Comparison of ENCODE assay signal across 8 mouse cellular contexts in the genomic region with DNA sequence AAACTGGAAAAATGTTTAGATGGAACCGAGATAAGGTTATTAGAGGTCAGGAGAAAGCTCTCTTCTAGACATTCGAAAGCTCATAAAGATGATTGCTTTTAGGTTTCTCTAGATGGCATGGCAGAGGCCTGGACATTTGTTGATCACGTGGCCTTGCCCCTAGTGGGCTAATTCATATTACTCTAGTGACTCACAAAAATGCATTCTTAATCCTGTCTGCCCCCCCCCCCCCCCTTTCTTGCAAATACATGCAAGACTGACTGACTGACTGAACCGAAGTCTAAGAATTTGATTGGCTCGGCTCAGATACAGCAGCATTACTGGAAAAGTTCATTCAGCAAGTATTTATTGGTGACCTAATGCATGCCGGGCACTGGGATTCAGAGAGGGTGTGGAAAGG. TPM values are rescaled to one million over a fixed set of nuclear protein-coding genes. Genes with fewer than 3 reads are reported as not detected.
DNase-seq lines count a peak whose midpoint lies in the region; TF ChIP-seq lines count a peak whose summit lies in the region.

No protein-coding gene starts in this region.

- no peak for TF ChIP-seq CTCF in ES-Bruce4 (IDR thresholded peaks at IDR 0.05; ENCODE audit: low read depth, low read length)

- no peaks in the 10 kb centered on the region for H3K36me3 ChIP-seq in ES-Bruce4 (ENCODE audit: control insufficient read depth, insufficient read depth, low read length, poor library complexity, severe bottlenecking)
- H3K36me3 ChIP-seq in embryonic facial prominence, embryonic 10.5 days (replicated peaks) = no peaks in the 10 kb centered on the region
- no peaks in the 10 kb centered on the region for H3K36me3 ChIP-seq in myocyte (ENCODE audit: control insufficient read depth, insufficient read depth)

- 12% methylated on average over 6 of the region's 6 CpGs for WGBS in embryonic facial prominence, embryonic 10.5 days

- H3ac ChIP-seq in myocyte (ENCODE audit: control insufficient read depth, insufficient read length) = peak overlapping the region; percentile 99

- DNase-seq in 416B (ENCODE audit: low read depth) = peak; percentile 95
- peak; percentile 70 for DNase-seq in embryonic facial prominence, embryonic 10.5 days (ENCODE audit: low spot score)
- peak; percentile 22 for DNase-seq in heart, postnatal 4 days
- DNase-seq in liver = peak; percentile 49
- no peak for DNase-seq in gastrocnemius, postnatal 4 days (ENCODE audit: low spot score in 2 of 2)
- DNase-seq in ovary, adult 18-20 months (ENCODE audit: low spot score) = no peak

- no peak for TF ChIP-seq POLR2A in ES-Bruce4 (IDR thresholded peaks at IDR 0.05; ENCODE audit: insufficient read depth, low read length)
- TF ChIP-seq POLR2A in myocyte (IDR thresholded peaks at IDR 0.05; ENCODE audit: insufficient read length, low read depth) = no peak

- peaks cover 56% of the 10 kb centered on the region for H3K79me2 ChIP-seq in myocyte (ENCODE audit: control insufficient read depth, insufficient read depth)

- H3K9ac ChIP-seq in ES-Bruce4 (ENCODE audit: low read depth, poor library complexity, severe bottlenecking) = peak overlapping the region; percentile 100

- H3K9me3 ChIP-seq in ES-Bruce4 (replicated peaks; ENCODE audit: control insufficient read depth, insufficient read depth, low read length, poor library complexity, severe bottlenecking) = no peaks in the 10 kb centered on the region
- no peaks in the 10 kb centered on the region for H3K9me3 ChIP-seq in embryonic facial prominence, embryonic 10.5 days

- TF ChIP-seq EP300 in ES-Bruce4 (IDR thresholded peaks at IDR 0.05; ENCODE audit: insufficient read depth, low read depth, low read length) = no peak

- H3K27ac ChIP-seq in ES-Bruce4 (ENCODE audit: insufficient read depth, low read length) = 0 out of 2 replicates have a peak overlapping the region, but pooled peaks have one; percentile 19
- peak overlapping the region; percentile 40; the same call in 1 of the 2 replicates for H3K27ac ChIP-seq in embryonic facial prominence, embryonic 10.5 days (replicated peaks)

- H3K4me3 ChIP-seq in ES-Bruce4 (ENCODE audit: low read depth, low read length) (peak overlapping the region; percentile 63), myocyte (peak overlapping the region; percentile 70)
- peak overlapping the region; percentile 98 for H3K4me3 ChIP-seq in embryonic facial prominence, embryonic 10.5 days

- peaks cover under 1% of the 10 kb centered on the region for H3K4me1 ChIP-seq in ES-Bruce4 (ENCODE audit: control insufficient read depth, insufficient read depth, low read length)
- H3K4me1 ChIP-seq in embryonic facial prominence, embryonic 10.5 days = peaks cover 26% of the 10 kb centered on the region

- peak overlapping the region; percentile 96 for H3K4me2 ChIP-seq in myocyte (ENCODE audit: low read depth)

- H3K27me3 ChIP-seq in ES-Bruce4 (ENCODE audit: control insufficient read depth, insufficient read depth, low read length, poor library complexity, severe bottlenecking) = no peaks in the 10 kb centered on the region
- no peaks in the 10 kb centered on the region for H3K27me3 ChIP-seq in embryonic facial prominence, embryonic 10.5 days (replicated peaks; ENCODE audit: low read depth, poor library complexity, severe bottlenecking)
- no peaks in the 10 kb centered on the region for H3K27me3 ChIP-seq in myocyte (ENCODE audit: control insufficient read depth, insufficient read depth, insufficient read length)

TF ChIP-seq in myocyte, 11 proteins besides CTCF, POLR2A, EP300 and RAD21:
- TF ChIP-seq MAX (IDR thresholded peaks at IDR 0.05; ENCODE audit: low read depth) = peak; percentile 11
- no peak for TF ChIP-seq MYOG (IDR thresholded peaks at IDR 0.05; ENCODE audit: control insufficient read depth in 1 of 3, insufficient read depth in 1 of 3, insufficient read length in 2 of 3, low read depth in 2 of 3)
- TF ChIP-seq SRF (IDR thresholded peaks at IDR 0.05; ENCODE audit: control insufficient read depth, insufficient read length, low read depth) = no peak
- TF ChIP-seq POLR2AphosphoS2 (IDR thresholded peaks at IDR 0.05; ENCODE audit: insufficient read length, low read depth) = no peak
- peak; percentile 75 for TF ChIP-seq CEBPB (IDR thresholded peaks at IDR 0.05; ENCODE audit: insufficient read depth, poor library complexity, severe bottlenecking)
- TF ChIP-seq USF1 (IDR thresholded peaks at IDR 0.05; ENCODE audit: low read depth) = peak; percentile 98
- TF ChIP-seq REST (IDR thresholded peaks at IDR 0.05; ENCODE audit: insufficient read depth, insufficient read length) = no peak
- no peak for TF ChIP-seq TCF3 (IDR thresholded peaks at IDR 0.05; ENCODE audit: insufficient read length, low read depth)

RNA-seq across cellular contexts. Expression of gene Nipbl, which starts 2.2 kb away (rescaled TPM):
- polyA plus RNA-seq in ES-Bruce4 (2011; ENCODE audit: insufficient read depth, insufficient read length, low read depth, missing spikeins) (72.5 and 78.2 TPM in 2 replicates), myocyte (2012; fragmentation: generic; extraction: Trizol) (6.5 TPM)
- 18.0 and 18.5 TPM in 2 replicates for polyA plus RNA-seq in embryonic facial prominence, embryonic 10.5 days (2016; fragmentation: Nextera tagmentation; extraction: Ambion mirVana)
- total RNA-seq in heart, postnatal 4 days (2021) = 10 to 100 TPM; 34.0 to 35.3 TPM
- 10 to 100 TPM; 35.8 to 40.2 TPM for total RNA-seq in gastrocnemius, postnatal 4 days (2021)

Comparison
In these comparisons a context has a peak if more than half of its experiments do, and no peak if none do; other contexts are left out.
1. DNase-seq: peak in 416B (single experiment), embryonic facial prominence, embryonic 10.5 days (single experiment), heart, postnatal 4 days (single experiment) and liver (single experiment); none in gastrocnemius, postnatal 4 days (0 of 2) and ovary, adult 18-20 months (single experiment).
2. Peak in every context shown above with its lines, with median percentiles within 50 percentile points of each other: H3K4me3 ChIP-seq.